Mouse (Mus musculus): ENCODE results near the gene Hist1h4i. TPM values are rescaled to one million over a fixed set of nuclear protein-coding genes. Genes with fewer than 3 reads are reported as not detected.
A peak's percentile ranks its signal among the peaks of the same experiment; 100 is the strongest.
"Not testable (repeated sequence)": the region's sequence is repeated elsewhere in the genome, so short reads cannot be mapped to it uniquely, and the experiment has no call there.

Gene Hist1h4i
- polyA plus RNA-seq, 1 experiment from 2014 or later = 21.8 TPM

DNA sequence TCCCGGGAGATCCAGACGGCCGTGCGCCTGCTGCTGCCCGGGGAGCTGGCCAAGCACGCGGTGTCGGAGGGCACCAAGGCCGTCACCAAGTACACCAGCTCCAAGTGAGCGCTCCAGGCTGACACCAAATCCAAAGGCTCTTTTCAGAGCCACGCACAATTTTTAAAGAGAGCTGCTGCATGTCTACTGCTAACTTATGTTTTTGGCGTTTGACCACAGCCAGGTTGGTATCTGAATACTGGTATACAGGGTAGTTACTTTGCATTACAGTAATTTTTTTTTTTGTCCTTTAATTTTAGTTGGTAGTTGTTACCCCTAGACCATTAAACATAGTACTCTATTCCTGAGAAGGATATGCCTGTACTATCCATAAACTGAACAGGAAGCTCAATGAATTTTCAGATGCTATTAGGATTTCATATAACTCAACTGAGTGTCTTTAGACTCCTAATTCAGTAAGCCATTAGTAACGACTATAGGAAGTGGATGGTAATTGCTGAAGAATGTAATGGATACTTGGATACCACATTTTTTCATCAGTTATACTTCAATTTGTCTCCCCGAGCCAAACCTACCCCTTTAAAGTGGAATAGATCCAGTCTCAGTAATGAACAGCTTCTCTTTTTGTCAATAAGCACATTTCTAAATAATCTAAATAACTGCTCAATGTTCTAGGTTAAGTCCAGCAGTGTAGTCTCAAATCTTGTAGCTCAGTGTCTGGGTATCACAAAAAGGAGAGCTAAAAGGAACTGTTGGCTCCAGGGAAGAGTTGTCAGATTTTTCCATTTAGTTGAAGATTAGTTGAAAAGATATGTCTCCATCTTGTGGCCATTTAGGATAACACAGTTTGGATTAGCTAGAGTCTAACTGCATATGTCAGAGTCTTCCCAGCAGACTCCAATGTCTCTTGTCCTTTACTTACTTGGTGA, 2.6 kb upstream of the Hist1h4i start:
- no peaks in the 10 kb centered on the region for H3K9me3 ChIP-seq
- peak; percentile 73 for DNase-seq (ENCODE audit: low spot score)

DNA sequence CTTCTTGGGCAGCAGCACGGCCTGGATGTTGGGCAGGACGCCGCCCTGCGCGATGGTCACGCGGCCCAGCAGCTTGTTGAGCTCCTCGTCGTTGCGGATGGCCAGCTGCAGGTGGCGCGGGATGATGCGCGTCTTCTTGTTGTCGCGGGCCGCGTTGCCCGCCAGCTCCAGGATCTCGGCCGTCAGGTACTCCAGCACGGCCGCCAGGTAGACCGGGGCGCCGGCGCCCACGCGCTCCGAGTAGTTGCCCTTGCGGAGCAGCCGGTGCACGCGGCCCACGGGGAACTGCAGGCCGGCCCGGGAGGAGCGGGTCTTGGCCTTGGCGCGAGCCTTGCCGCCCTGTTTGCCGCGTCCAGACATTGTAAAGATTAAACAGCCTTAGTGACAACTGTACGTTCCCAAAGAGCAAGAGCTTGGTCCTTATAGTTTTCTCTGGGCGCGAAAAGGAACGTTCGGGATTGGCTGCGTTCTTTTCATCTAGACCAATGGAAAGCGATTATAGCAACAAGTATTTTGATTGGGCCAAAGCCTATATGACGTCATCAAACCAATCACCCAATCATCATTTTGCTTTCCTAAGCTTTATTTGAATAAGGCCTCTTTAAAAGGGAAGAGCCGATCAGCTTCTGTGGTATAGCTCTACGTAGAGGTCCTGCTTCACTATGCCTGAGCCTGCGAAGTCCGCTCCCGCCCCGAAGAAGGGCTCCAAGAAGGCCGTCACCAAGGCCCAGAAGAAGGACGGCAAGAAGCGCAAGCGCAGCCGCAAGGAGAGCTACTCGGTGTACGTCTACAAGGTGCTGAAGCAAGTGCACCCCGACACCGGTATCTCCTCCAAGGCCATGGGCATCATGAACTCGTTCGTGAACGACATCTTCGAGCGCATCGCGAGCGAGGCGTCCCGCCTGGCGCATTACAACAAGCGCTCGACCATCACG, 1.7 kb upstream of the Hist1h4i start, which contains the start of the genes Hist1h2ag and Hist1h2bj:
Hist1h2ag (minus strand) TSS at position 377 of the 935 bp plus-strand sequence.
Hist1h2bj (plus strand) TSS at position 647 of the 935 bp plus-strand sequence.
- WGBS = under 1% methylated on average over 52 of the region's 80 CpGs
- not testable (repeated sequence) for H3K9me3 ChIP-seq

More for the DNA sequence above, 2.6 kb upstream of the Hist1h4i start:
- 3% methylated on average over 10 of the region's 14 CpGs for WGBS
- Histone ChIP-seq H3K27me3 (ENCODE audit: insufficient read depth, poor library complexity, severe bottlenecking) (no peaks in the 10 kb centered on the region), H3K36me3 (no peaks in the 10 kb centered on the region), H3K4me3 (peak overlapping the region; percentile 53), H3K27ac (peak overlapping the region; percentile 67; the same call in 1 of the 2 replicates), H3K4me1 (peaks cover 6% of the 10 kb centered on the region; the same call in 1 of the 2 replicates)

DNA sequence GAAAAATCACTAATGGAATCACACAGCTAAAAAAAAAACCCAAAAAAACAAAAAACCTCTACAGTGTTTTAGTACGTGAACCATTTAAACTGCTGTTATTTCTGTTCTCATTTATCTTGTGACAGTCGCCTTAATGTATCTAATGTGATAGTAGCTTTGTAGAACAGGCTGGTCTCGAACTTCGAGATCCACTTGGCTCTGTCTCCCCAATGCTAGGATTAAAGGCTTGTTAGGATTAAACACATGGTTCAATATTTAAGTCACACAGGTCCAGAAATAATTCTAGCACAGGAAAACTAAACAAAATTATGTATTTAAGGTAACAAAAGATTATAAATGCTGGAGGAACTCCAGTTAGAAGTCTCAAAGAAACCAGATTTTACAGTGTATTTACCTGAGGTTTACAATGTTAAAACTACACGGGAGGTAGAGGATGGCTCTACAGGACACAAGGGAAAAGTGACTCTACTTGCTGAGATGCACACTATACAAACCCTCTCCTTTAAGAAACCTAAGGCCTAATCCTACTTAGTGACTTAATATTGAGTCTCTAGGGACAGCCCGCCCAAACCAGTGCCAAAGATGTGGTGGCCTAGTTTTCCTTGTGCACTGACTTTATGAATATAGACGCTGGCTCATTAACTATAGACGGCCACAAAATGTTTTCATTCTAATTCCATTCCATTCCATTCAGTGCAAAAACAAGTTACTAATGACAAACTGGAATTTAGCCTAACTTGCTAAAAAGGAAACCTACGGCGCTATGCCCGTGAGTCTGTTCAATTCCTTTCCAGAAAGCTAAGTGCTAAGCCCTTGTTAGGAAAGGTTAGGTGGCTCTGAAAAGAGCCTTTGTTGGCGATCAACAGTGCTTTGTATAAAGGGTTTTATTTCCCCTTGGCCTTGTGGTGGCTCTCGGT, 747 bp upstream of the Hist1h4i start:
- DNase-seq (ENCODE audit: low spot score) = peak; percentile 73
- H3K27ac ChIP-seq = peak overlapping the region; percentile 87
- 5% methylated on average over 13 of the region's 13 CpGs for whole genome bisulfite sequencing
- H3K4me1 ChIP-seq = peaks cover 6% of the 10 kb centered on the region; the same call in 1 of the 2 replicates
- H3K27me3 ChIP-seq (ENCODE audit: insufficient read depth, poor library complexity, severe bottlenecking) = no peaks in the 10 kb centered on the region
- peak overlapping the region; percentile 53 for H3K4me3 ChIP-seq
- H3K36me3 ChIP-seq = no peaks in the 10 kb centered on the region
- H3K9me3 ChIP-seq = no peaks in the 10 kb centered on the region

More for the DNA sequence above, 1.7 kb upstream of the Hist1h4i start, which contains the start of the genes Hist1h2ag and Hist1h2bj:
- Histone ChIP-seq H3K4me3 (peak within 1 kb of the TSS; percentile 53), H3K27ac (peak within 1 kb of the TSS; percentile 87)
- not testable (repeated sequence) for H3K27me3 ChIP-seq (ENCODE audit: insufficient read depth, poor library complexity, severe bottlenecking); H3K4me1 ChIP-seq; H3K36me3 ChIP-seq
- DNase-seq (ENCODE audit: low spot score) = peak; percentile 97

DNA sequence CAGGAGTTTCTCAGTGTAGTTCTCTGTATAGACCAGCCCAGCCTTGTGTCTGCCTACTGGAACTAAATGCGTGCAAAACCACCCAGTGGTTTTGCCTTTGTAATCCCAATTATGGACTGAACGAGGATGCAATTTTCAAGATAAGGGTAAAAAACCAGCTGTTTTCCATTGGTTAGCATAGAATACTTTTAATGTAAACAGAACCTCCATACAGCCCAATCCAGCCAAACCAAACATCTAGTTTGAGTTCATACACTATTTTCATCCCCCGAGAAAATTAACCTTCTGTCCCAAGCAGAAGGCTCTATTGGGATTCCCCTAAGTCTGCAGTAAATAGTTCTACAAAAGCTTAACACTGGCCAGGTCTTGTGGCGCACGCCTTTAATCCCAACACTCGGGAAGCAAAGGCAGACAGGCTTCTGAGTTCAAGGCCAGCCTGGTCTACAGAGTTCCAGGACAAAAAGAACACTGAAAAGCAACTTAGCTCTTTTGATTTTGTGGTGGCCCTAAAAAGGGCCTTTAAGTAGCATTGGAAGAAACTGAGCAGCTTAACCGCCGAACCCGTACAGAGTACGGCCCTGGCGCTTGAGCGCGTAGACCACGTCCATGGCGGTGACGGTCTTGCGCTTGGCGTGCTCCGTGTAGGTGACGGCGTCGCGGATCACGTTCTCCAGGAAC, 559 bp downstream of the Hist1h4i start:
- Histone ChIP-seq H3K27me3 (ENCODE audit: insufficient read depth, poor library complexity, severe bottlenecking) (no peaks in the 10 kb centered on the region), H3K36me3 (no peaks in the 10 kb centered on the region), H3K9me3 (no peaks in the 10 kb centered on the region), H3K27ac (peak overlapping the region; percentile 87), H3K4me1 (peaks cover 12% of the 10 kb centered on the region; the same call in 1 of the 2 replicates), H3K4me3 (peak overlapping the region; percentile 53)
- DNase-seq (ENCODE audit: low spot score) = peak; percentile 86
- WGBS = under 1% methylated on average over 24 of the region's 24 CpGs

DNA sequence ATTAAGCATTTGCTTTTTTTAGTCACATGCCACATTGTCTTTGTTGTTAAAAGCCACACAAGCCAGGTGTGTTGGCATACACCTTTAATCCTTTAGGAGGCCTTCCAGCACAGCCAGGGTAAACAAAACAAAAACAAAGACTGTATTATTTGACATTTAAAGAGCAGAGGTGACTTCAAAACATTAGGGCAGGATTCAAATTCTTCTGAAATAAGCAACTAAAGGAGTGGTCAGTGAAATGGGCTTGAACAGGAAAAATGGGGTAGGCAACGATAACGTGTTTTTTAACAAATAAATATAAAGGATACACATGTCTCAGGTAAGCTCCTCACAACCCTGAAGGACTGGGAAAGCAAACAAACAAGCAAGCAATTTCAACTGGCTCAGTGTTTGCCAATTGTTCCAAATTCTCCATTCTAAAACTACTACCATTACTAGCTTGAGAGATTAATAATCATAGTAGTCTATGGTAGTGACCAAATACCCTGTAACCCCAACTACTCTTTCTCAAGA, 1.2 kb downstream of the Hist1h4i start:
- no peaks in the 10 kb centered on the region for H3K36me3 ChIP-seq
- DNase-seq (ENCODE audit: low spot score) = no peak
- peaks cover 12% of the 10 kb centered on the region; the same call in 1 of the 2 replicates for H3K4me1 ChIP-seq
- no peaks in the 10 kb centered on the region for H3K27me3 ChIP-seq (ENCODE audit: insufficient read depth, poor library complexity, severe bottlenecking)
- 22% methylated on average over 2 of the region's 2 CpGs for WGBS
- peak overlapping the region; percentile 53 for H3K4me3 ChIP-seq
- H3K9me3 ChIP-seq = no peaks in the 10 kb centered on the region
- peak overlapping the region; percentile 87; the same call in 1 of the 2 replicates for H3K27ac ChIP-seq

DNA sequence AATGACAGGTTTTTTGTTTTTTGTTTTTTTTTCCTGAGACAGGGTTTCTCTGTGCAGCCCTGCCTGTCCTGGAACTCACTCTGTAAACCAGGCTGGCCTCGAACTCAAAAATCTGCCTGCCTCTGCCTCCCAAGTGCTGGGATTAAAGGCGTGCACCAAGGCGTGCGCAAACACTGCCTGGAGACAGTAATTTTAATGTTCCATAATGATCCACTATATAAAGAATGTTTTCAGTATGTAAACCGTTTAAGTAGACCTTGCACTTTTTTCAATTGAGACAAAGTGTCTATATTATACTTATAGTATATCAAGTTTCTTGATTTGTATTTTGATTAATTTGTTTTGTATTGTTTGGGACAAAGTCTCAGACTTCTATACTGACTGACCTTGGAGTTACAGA, 1.8 kb downstream of the Hist1h4i start:
- H3K36me3 ChIP-seq = no peaks in the 10 kb centered on the region
- 67% methylated on average over 5 of the region's 5 CpGs for WGBS
- no peak overlapping the region for H3K4me3 ChIP-seq
- H3K9me3 ChIP-seq = no peaks in the 10 kb centered on the region
- DNase-seq (ENCODE audit: low spot score) = no peak
- H3K27me3 ChIP-seq (ENCODE audit: insufficient read depth, poor library complexity, severe bottlenecking) = no peaks in the 10 kb centered on the region
- H3K4me1 ChIP-seq = peaks cover 9% of the 10 kb centered on the region; the same call in 1 of the 2 replicates
- H3K27ac ChIP-seq = no peak overlapping the region

DNA sequence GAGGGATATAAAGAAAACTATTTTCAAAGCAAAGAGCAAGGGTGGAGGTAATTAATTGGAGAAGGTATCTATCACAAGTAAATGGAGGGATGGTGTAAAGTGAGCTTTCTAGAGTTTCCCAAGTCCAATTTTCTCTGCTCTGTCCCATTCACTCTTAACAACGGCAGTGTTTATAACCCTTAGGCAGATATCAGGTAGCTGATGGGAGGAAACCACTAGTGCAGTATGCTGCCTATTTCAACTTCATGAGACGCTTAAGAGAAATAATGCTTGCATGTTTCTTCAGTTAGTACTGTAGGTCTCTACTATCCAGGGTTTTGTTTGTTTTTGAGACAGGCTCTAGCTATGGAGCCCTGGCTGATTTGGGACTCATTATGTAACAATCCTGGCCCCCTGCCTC, 3.7 kb downstream of the Hist1h4i start:
- no peak for DNase-seq (ENCODE audit: low spot score)
- Histone ChIP-seq H3K4me1 (peaks cover 15% of the 10 kb centered on the region; the same call in 1 of the 2 replicates), H3K4me3 (0 out of 2 replicates have a peak overlapping the region, but pooled peaks have one; percentile 51), H3K27ac (0 out of 2 replicates have a peak overlapping the region, but pooled peaks have one; percentile 87), H3K36me3 (no peaks in the 10 kb centered on the region), H3K27me3 (ENCODE audit: insufficient read depth, poor library complexity, severe bottlenecking) (no peaks in the 10 kb centered on the region), H3K9me3 (no peaks in the 10 kb centered on the region)
- 78% methylated on average over 2 of the region's 2 CpGs for WGBS

DNA sequence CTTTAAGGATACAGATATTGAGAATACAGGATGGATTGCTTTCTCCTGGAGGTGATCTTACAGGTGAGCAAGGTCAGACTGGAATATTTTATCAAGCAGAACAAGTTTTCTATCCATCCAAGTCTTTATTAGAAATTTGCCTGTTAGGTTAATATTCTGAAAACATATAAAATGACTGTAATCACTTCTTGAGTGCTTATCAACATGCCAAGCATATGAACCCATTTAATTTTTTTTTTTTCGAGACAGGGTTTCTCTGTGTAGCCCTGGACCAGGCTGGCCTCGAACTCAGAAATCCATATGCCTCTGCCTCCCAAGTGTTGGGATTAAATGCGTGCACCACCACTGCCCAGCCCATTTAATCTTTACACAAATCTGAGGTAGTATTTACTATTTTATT, 4.2 kb downstream of the Hist1h4i start:
- H3K4me3 ChIP-seq = peak overlapping the region; percentile 51; the same call in 1 of the 2 replicates
- DNase-seq (ENCODE audit: low spot score) = no peak
- H3K27ac ChIP-seq = peak overlapping the region; percentile 87
- WGBS = 69% methylated on average over 3 of the region's 3 CpGs
- no peaks in the 10 kb centered on the region for H3K36me3 ChIP-seq
- H3K27me3 ChIP-seq (ENCODE audit: insufficient read depth, poor library complexity, severe bottlenecking) = no peaks in the 10 kb centered on the region
- no peaks in the 10 kb centered on the region for H3K9me3 ChIP-seq
- H3K4me1 ChIP-seq = peaks cover 15% of the 10 kb centered on the region; the same call in 1 of the 2 replicates

DNA sequence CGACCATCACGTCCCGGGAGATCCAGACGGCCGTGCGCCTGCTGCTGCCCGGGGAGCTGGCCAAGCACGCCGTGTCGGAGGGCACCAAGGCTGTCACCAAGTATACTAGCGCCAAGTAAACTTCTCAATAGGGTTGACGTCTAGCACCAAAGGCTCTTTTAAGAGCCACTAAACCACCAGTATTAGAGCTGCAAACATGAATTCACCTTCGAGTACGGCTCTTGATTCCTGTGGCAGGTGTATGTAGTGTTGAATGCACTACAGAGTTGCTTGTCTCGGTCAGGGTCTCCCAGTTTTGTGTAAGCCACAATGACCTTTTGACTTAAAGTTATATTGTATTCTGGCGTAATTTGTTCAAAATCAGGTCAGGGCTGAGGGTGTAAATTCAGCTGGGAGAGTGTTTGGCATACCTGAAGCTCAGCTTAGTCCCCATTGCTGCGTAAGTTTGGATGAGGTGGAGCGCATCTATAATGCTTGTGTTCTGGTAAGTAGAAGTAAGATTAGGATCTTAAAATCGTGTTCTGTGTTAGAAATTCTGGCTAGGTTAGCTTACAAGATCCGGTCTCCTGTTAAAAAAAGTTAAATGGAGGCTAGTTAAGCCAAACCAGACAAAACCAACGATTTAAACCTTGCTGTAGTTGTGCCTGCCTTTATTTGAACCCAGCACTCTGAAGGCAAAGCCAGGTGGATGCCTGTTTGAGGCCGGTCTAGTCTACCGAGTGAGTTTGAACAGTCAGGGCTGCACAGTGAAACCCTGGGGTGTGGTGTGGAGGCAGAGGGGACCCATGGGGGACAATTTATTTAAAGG, 4.8 kb downstream of the Hist1h4i start:
- 3% methylated on average over 23 of the region's 23 CpGs for WGBS
- Histone ChIP-seq H3K9me3 (no peaks in the 10 kb centered on the region), H3K36me3 (no peaks in the 10 kb centered on the region), H3K4me3 (peak overlapping the region; percentile 51), H3K27me3 (ENCODE audit: insufficient read depth, poor library complexity, severe bottlenecking) (no peaks in the 10 kb centered on the region), H3K27ac (peak overlapping the region; percentile 87), H3K4me1 (peaks cover 15% of the 10 kb centered on the region; the same call in 1 of the 2 replicates)
- DNase-seq (ENCODE audit: low spot score) = peak; percentile 75

DNA sequence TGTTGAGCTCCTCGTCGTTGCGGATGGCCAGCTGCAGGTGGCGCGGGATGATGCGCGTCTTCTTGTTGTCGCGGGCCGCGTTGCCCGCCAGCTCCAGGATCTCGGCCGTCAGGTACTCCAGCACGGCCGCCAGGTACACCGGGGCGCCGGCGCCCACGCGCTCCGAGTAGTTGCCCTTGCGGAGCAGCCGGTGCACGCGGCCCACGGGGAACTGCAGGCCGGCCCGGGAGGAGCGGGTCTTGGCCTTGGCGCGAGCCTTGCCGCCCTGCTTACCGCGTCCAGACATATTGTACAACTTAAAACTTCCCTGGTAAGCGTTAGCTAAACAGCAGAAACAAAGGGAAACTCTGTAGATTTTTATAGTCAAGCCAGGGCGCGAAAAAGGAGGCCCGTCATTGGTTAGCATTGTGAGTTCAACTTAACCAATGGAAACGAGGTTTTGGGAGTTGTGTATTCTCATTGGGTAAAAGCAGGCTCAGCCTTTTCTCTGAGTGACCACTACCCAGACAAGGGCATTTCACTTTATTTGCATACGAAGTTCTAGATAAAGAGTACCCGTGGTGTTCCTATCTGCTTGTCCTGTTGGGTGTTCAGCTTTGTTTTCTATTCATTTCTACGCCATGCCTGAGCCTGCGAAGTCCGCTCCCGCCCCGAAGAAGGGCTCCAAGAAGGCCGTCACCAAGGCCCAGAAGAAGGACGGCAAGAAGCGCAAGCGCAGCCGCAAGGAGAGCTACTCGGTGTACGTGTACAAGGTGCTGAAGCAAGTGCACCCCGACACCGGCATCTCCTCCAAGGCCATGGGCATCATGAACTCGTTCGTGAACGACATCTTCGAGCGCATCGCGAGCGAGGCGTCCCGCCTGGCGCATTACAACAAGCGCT, 5.7 kb downstream of the Hist1h4i start, which contains the start of the genes Hist1h2ah and Hist1h2bk:
Hist1h2ah (minus strand) TSS at position 302 of the 882 bp plus-strand sequence.
Hist1h2bk (plus strand) TSS at position 604 of the 882 bp plus-strand sequence.
- peak within 1 kb of the TSS; percentile 87 for H3K27ac ChIP-seq
- H3K36me3 ChIP-seq; H3K27me3 ChIP-seq (ENCODE audit: insufficient read depth, poor library complexity, severe bottlenecking); H3K9me3 ChIP-seq: not testable (repeated sequence)
- peak; percentile 96 for DNase-seq (ENCODE audit: low spot score)
- H3K4me1 ChIP-seq = peaks cover 12% of the 10 kb centered on the region; the same call in 1 of the 2 replicates
- under 1% methylated on average over 30 of the region's 69 CpGs for WGBS
- peak within 1 kb of the TSS; percentile 57 for H3K4me3 ChIP-seq

Data from heart, embryonic 10.5 days (tissue).